Mouse (Mus musculus) heart, postnatal 10 days (tissue): ENCODE data around the gene Timm13. TPM values are rescaled to one million over a fixed set of nuclear protein-coding genes. Genes with fewer than 3 reads are reported as not detected.
A peak's percentile ranks its signal among the peaks of the same experiment; 100 is the strongest.

ENCODE experiments used
- DNase-seq, 2 experiments: peaks; one replicate each; pipeline ENCODE4 v3.0.0; 2021
- intact Hi-C: fragments of 180-260 bp; cut with DNase I; formaldehyde crosslinking; loops from one replicate; pipeline ENCODE4 v1.15.1; 2025
- total RNA-seq, 2 experiments: library from RNA; stranded (reverse); gene quantifications; 2 replicates each; pipeline ENCODE4 v1.2.3; 2021

The Timm13 gene
- total RNA-seq, 2 experiments from 2014 or later = 163 to 175 TPM

- intact Hi-C loops = no loop called here
- DNase-seq = no peak
Measured at GRCm38 (mm10) chr10:80874035-80874434, 26.7 kb downstream of the Timm13 start.

GRCm38 (mm10) chr10:80871581-80871980 lies 29.2 kb downstream of the Timm13 start, which contains the start of gene Tmprss9:
Tmprss9 (plus strand) TSS chr10:80871848.
- intact Hi-C loops = no loop called here
- no peak for DNase-seq

DNA sequence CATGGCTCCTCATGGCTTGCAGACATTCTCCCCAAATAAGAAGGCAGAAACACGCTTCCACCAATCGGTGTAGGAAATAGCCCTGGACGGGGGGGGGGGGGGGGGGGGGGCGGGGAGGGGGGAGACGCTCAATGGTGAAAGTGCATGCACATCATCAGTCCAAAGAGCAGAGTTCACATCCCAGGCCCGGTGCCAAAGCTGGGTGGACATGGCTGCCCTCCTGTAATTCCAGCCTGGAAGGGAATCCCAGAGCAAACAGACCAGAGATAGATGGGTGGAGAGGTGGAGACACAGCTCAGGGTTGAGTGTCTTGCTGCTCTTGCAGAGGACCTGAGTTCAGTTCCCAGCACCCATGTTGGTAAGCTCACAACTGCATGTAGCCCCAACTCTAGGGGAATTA lies 29.8 kb downstream of the Timm13 start:
- DNase-seq = no peak
- intact Hi-C loops = no loop called here

GRCm38 (mm10) chr10:80864446-80864845 lies 36.3 kb downstream of the Timm13 start:
- intact Hi-C loops = no loop called here
- no peak for DNase-seq

DNA sequence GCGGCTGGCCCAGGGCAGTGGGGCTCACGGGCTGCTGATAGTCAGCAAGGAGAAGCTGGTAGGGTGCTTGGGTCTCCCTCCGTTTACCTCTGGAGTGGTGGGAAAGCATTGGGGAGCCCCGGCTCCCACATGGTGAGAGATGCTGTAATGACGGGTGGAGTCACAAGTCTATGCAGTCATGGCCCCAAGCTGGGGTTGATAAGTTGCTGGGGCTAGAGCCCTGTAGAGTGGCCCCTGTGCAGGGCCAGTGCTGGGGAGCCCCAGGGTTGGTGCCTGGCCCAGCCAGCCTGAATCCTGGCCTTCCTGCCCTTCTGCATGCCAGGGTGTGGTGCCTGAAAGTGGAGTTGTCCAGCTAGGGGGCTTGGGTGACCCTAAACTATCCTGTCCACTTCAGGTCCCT lies 38.5 kb downstream of the Timm13 start:
- intact Hi-C loops = no loop called here
- DNase-seq = no peak

GRCm38 (mm10) chr10:80858350-80858935 lies 42.3 kb downstream of the Timm13 start:
- intact Hi-C loops = no loop called here
- no peak for DNase-seq

- no peak for DNase-seq
- intact Hi-C loops = no loop called here
Measured at GRCm38 (mm10) chr10:80857848-80858247, 42.9 kb downstream of the Timm13 start.

GRCm38 (mm10) chr10:80857386-80857785 lies 43.4 kb downstream of the Timm13 start:
- intact Hi-C loops = no loop called here
- DNase-seq = no peak

- no peak for DNase-seq
- intact Hi-C loops = no loop called here
Measured at GRCm38 (mm10) chr10:80856908-80857307, 43.9 kb downstream of the Timm13 start.

- intact Hi-C loops = no loop called here
Measured at GRCm38 (mm10) chr10:80856267-80856666, 44.5 kb downstream of the Timm13 start.

GRCm38 (mm10) chr10:80855749-80856073 lies 45.1 kb downstream of the Timm13 start:
- no peak for DNase-seq
- intact Hi-C loops = loop anchor here (2.0 kb wide), 1 partner anchor 29 kb away; the partner anchor contains the start of gene Oaz1

More at GRCm38 (mm10) chr10:80856267-80856666, 44.5 kb downstream of the Timm13 start:
- peak in 1 of 2 experiments; percentile 56 for DNase-seq

DNA sequence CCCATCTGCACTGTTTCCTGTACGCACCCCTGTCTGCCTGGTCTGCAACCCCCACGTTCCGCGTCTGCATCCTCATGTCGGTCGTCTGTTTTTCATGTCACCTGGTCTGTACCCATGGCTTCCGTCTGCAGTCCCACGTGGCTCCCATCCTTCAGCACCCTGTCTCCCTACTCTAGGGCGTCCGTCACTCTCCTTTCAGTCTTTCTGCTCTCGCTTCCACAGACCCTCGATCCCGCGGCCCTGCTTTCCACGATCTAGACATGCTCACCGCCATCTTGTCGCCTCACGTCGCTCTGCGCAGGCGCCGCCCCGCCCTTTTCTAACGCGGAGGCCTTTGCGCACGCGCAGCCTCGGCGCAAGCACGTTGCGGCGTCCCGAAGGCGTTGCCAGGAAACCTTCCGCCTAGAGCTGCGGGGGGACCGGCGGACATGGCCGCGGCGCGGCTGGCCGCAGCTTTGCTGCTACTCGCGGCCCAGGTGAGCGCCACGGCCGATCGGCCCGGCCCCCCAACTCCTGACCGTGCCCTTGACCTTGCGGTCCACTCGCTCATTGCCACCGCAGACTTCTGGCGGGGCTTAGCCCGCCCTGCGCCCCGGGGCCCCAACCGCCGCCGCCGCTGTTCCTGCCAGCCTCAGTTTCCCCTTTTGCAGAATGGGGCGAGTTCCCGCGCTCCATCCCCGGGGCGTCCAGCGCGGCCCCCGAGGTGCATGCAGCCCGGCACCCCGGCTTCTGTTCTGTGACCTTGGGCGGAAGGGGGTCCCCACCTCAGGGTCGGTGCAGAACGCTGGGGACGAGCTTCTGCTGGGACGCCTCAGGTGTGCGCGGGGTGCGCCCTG lies 45.6 kb downstream of the Timm13 start, which contains the start of the genes Lsm7 and Sppl2b:
TSS of gene Lsm7 (minus strand) at position 297 of the 836 bp plus-strand sequence.
TSS of gene Sppl2b (plus strand) at position 363 of the 836 bp plus-strand sequence.
- intact Hi-C loops = loop anchor here (2.0 kb wide), 1 partner anchor 28 kb away; the partner anchor contains the start of gene Oaz1
- DNase-seq = peak; percentile 99

Other genes starting within 250 kb of the Timm13 start
- 10 to 100 TPM; 42.2 to 46.4 TPM for gene Btbd2, start 243.9 kb downstream of the Timm13 start, total RNA-seq
- gene Mknk2, start 222.9 kb downstream of the Timm13 start, total RNA-seq = 100 to 1,000 TPM; 143 to 159 TPM
- gene Mob3a, start 199.0 kb downstream of the Timm13 start, total RNA-seq = 10 to 100 TPM; 10.1 to 11.3 TPM
- gene Izumo4, start 198.8 kb downstream of the Timm13 start, total RNA-seq = 1 to 10 TPM; 2.9 to 4.1 TPM
- gene Ap3d1, start 158.7 kb downstream of the Timm13 start, total RNA-seq = 10 to 100 TPM; 47.6 to 52.5 TPM
- 10 to 100 TPM; 66.3 to 67.6 TPM for gene Dot1l, start 145.8 kb downstream of the Timm13 start, total RNA-seq
- gene Sf3a2, start 102.8 kb downstream of the Timm13 start, total RNA-seq = 10 to 100 TPM; 36.8 to 41.4 TPM
- gene Plekhj1, start 102.3 kb downstream of the Timm13 start, total RNA-seq = 10 to 100 TPM; 32.6 to 32.9 TPM
- under 1 TPM; 0.41 to 0.45 TPM for gene Amh, start 95.7 kb downstream of the Timm13 start, total RNA-seq
- under 1 TPM in 1 of 2 experiments, not detected in 1; 0.74 TPM for gene Jsrp1, start 87.5 kb downstream of the Timm13 start, total RNA-seq
- 1,000 to 10,000 TPM; 1,023 to 1,076 TPM for gene Oaz1, start 74.3 kb downstream of the Timm13 start, total RNA-seq
- gene Lingo3, start 56.9 kb downstream of the Timm13 start, total RNA-seq = 1 to 10 TPM; 3.8 to 6.5 TPM
- gene Lsm7, start 45.8 kb downstream of the Timm13 start, total RNA-seq = 10 to 100 TPM; 23.6 to 28.2 TPM
- gene Sppl2b, start 45.7 kb downstream of the Timm13 start, total RNA-seq = 10 to 100 TPM; 26.0 to 27.7 TPM
- not detected for gene Tmprss9, start 29.1 kb downstream of the Timm13 start, total RNA-seq
- 10 to 100 TPM; 10.2 to 11.9 TPM for gene Lmnb2, start 17.3 kb upstream of the Timm13 start, total RNA-seq
- gene Gadd45b, start 29.1 kb upstream of the Timm13 start, total RNA-seq = 10 to 100 TPM; 11.5 to 18.3 TPM
- gene Gng7, start 114.0 kb upstream of the Timm13 start, total RNA-seq = 1 to 10 TPM in 1 of 2 experiments, under 1 TPM in 1; 0.67 to 1.1 TPM
- not detected for gene Diras1, start 124.7 kb upstream of the Timm13 start, total RNA-seq
- gene Slc39a3, start 136.5 kb upstream of the Timm13 start, total RNA-seq = 10 to 100 TPM; 11.5 to 13.0 TPM
- gene Sgta, start 159.2 kb upstream of the Timm13 start, total RNA-seq = 100 to 1,000 TPM; 103 to 106 TPM
- 10 to 100 TPM; 11.5 to 14.9 TPM for gene Thop1, start 169.1 kb upstream of the Timm13 start, total RNA-seq
- 1 to 10 TPM; 1.2 to 2.4 TPM for gene Creb3l3, start 197.9 kb upstream of the Timm13 start, total RNA-seq
- gene Map2k2, start 204.9 kb upstream of the Timm13 start, total RNA-seq = 100 to 1,000 TPM; 129 to 131 TPM
- gene Zbtb7a, start 234.3 kb upstream of the Timm13 start, total RNA-seq = 10 to 100 TPM; 43.7 to 48.0 TPM